Mouse (Mus musculus): ENCODE measurements around the gene Sap18.
"Not testable (repeated sequence)": the region's sequence is repeated elsewhere in the genome, so short reads cannot be mapped to it uniquely, and the experiment has no call there.

The Sap18 gene

GRCm38 (mm10) chr14:57825788-57826751, 28.1 kb downstream of the Sap18 start, which contains the start of the genes Ska3 and Mrpl57:
TSS of gene Ska3 (minus strand) at chr14:57826185.
TSS of gene Mrpl57 (plus strand) at chr14:57826234.
- DNase-seq (ENCODE audit: low spot score in 2 of 2) = peak; percentile 76 to 87

GRCm38 (mm10) chr14:57827284-57827683, 29.3 kb downstream of the Sap18 start:
- DNase-seq (ENCODE audit: low spot score in 2 of 2) = no peak

- DNase-seq (ENCODE audit: low spot score in 2 of 2) = no peak
These were observed 35.5 kb downstream of the Sap18 start for GRCm38 (mm10) chr14:57833526-57833925.

DNA sequence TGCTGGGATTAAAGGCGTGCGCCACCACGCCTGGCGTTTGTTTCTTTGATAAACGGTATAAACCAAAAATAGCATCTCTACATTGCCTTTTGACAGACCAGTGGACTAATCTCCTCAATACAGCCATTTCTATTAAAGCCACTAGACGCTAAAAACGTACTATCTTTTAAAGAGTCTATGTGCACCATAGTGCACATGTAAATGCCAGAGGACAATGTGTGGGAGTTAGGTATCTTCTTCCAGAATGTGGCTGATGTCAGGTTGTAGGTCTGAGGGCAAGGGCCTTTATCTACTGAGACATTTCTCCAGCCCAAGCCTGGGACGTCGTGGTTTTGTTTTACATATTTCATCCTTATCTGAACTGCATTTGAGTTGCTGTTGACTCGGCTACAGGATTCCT, 37.2 kb downstream of the Sap18 start:
- no peak for DNase-seq (ENCODE audit: low spot score in 2 of 2)

DNA sequence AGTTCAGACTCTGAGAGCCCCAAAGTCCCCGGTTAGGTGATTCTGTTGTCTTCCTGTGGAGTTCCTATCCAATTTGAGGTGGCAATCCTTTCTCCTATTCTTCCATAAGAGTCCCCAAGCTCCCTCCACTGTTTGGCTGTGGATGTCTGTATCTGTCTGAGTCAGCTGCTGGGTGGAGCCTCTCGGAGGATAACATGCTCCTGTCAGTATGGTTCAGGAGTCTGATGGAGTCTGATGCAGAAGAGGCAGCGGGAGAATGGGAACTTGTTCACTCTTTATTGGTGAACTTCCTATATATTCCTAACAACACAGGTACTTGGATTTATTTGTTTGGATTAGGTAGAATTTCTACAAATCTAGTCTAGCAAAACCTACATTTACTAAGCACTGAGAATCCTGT, 46.6 kb downstream of the Sap18 start:
- DNase-seq (ENCODE audit: low spot score in 2 of 2) = no peak

DNA sequence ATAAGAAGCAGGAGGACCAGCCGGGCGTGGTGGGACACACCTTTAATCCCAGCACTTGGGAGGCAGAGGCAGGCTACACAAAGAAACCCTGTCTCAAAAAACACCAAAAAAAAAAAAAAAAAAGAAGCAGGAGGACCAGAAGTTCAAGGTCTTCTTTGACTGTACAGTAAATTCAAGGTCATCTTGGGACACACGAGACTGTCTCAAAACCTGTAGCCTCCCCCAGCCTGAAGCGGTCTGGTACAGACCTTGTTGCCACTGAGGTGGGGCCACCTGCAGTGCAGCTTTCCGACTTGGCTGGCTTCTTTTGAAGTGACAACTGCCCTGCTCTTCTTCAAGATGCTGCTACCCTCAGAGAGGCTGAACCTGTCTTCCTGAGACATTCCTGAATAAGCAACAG, 50.1 kb downstream of the Sap18 start:
- not testable (repeated sequence) for DNase-seq (ENCODE audit: low spot score in 2 of 2)

DNA sequence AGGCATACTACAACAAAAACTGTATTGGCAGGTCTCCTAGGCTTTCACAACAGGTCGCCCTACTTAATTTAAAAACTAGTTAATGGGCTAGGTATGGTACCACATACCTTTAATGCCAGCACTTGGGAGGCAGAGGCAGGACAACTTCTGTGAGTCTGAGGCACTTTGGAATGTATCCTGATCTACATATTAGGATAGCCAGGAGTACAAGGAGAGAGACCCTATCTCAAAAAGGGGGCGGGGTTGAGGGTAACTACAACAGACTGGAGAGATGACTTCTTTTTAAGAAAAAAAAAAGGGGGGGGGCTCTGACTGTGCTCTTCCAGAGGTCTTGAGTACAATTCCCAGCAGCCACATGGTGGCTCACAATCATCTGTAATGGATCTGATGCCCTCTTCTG, 50.7 kb downstream of the Sap18 start:
- no peak for DNase-seq (ENCODE audit: low spot score in 2 of 2)

DNA sequence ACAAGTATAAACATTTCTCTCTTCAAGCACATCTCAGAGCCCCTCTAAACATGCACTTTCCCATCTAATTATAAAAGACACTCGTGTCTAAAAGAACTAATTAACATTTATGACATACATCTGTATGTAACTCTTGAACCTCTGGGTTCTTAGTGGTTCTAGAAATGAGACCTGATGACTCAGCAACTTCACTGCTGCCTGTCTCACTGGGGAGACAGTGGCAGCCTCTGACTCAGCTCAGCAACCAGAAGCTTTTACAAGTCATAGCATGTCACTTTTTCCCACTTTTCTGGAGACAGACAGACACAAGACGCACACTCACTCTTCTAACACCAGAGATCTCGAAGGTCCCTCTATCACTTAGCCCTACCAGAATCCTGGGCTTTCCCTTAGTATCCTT, 52.4 kb downstream of the Sap18 start:
- DNase-seq (ENCODE audit: low spot score in 2 of 2) = no peak

GRCm38 (mm10) chr14:57852961-57853360, 55.0 kb downstream of the Sap18 start:
- no peak for DNase-seq (ENCODE audit: low spot score in 2 of 2)

GRCm38 (mm10) chr14:57856037-57856436, 58.1 kb downstream of the Sap18 start:
- DNase-seq (ENCODE audit: low spot score in 2 of 2) = not testable (repeated sequence)

Data from left cerebral cortex, adult 9 months (tissue).